Mouse (Mus musculus) ES-CJ7 (cell line): Measurements from ENCODE around the gene Tph1.

ENCODE experiments used
- DNase-seq: peaks from one replicate; pipeline ENCODE4 v3.0.0; 2011; ENCODE audit warnings: low read depth, low spot score

Gene Tph1

DNA sequence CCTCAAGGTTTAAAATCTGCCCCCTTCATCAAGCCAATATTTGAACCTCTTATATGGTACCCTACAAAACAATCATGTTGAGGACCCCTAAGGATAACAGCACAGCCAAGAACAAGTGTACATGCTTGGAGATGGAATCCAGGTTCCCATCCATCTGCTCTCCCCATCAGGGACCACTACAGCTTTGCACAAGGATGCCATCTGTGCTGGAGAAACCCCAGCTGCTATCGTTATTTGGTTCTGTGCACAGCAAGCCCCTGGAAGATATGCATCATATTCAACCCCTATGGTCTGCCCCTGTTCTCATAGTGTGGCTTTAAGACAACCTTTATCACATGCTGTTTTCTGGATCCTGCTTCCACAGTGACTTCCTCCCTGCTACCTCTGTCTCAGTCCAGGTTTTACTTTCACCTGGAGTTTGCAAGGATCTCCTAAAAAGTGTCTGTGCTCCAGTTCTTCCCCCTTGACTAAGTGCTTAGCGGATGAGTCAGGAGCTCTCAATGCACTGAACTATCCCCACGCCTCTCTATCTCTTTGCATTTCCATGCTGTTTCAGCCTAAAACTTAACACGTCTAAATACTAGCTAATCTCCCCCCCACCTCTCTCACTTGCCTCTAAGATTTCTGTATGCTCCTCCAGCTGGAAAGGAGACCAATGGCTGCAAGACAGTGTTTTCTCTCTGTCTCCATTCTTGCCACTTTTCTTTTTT is 23.8 kb downstream of the Tph1 start:
- DNase-seq, result no peak

GRCm38 (mm10) chr7:46643172-46643571 is 29.2 kb downstream of the Tph1 start:
- no peak for DNase-seq

DNA sequence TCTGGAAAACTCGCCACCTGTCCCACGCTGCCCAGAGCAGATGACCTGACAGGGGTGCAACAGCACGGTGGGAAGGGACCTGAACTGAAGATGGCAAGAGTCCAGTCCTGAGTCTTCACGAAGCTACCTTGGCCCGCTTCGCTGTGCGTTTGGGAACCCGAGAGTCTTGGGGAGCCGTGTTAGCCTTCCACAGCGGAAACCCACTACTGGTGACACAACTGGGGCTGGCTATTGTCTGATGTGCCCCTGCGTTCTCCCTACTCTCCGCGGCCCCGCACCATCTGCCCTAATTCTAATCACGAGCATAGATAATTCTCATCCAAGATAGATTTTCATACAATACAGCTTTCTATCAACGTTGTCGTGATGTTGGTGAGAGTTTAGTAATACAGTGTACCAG is 32.3 kb downstream of the Tph1 start:
- DNase-seq, result no peak

- peak; percentile 92 for DNase-seq
Observed at GRCm38 (mm10) chr7:46639692-46640031, 32.7 kb downstream of the Tph1 start, which contains the start of gene Sergef. Gene Sergef (minus strand): TSS chr7:46639807.

- no peak for DNase-seq
Observed at GRCm38 (mm10) chr7:46638889-46639691, 33.2 kb downstream of the Tph1 start.

DNA sequence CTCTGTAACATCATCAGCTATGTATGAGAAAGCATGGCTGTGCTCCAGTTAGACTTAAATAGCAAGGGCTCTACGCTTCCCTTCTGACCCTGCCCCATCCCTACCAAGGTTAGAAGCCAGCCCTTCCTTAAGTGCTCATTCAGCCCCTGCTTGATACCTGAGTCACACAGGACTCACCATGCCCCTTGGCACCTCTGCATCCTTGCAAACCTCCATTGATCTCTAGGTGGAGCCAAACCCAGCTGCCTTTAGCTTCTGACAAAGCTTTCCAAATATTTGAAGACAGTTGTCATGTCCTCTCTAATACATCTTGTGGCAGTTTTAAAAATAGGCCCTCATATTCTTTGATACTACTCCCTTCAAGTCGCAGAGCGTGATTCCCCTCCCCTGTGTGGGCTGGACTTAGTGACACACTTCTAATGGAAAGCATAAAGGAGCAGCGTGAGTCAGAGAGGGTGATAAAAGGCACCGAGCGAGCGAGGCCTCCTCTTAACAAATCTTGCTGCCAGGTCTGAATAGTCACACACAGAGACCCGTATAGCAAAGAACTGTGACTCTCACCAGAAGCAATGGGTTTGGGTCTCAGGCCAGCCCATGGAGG is 43.9 kb downstream of the Tph1 start:
- no peak for DNase-seq

GRCm38 (mm10) chr7:46623979-46624378 is 48.4 kb downstream of the Tph1 start:
- DNase-seq, result no peak

DNA sequence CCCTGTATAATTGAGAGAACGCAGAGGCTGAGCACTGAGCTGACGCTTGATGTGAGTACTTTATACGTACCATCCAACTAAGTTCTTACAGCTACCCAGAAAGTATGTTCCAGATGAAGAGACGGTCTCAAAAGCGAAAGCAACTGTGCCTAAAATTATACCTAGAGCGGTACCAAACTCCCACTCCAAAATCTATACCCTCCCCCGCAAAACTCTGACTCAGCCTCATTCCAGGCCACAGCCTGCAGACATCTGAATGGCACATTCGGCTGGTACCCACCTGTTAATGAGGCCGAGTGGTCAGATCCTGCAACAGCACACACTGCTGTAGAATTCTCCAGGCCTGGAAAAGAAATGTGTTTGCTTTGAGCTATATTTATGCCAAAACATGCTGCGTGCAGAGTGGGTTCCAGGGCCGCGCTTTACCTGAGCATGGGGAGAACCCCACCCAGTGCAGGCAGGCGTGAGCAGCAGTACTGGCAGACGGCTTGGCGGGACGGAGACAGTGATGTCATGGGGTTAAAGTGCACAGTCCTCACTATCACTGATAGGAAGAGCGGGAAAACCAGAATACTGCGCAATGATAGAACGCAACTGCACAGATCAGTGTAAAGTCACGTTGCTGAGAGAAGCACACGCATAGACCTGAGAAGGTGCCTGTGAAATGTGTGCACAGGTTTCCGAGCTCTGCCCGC is 53.8 kb downstream of the Tph1 start:
- no peak for DNase-seq

DNA sequence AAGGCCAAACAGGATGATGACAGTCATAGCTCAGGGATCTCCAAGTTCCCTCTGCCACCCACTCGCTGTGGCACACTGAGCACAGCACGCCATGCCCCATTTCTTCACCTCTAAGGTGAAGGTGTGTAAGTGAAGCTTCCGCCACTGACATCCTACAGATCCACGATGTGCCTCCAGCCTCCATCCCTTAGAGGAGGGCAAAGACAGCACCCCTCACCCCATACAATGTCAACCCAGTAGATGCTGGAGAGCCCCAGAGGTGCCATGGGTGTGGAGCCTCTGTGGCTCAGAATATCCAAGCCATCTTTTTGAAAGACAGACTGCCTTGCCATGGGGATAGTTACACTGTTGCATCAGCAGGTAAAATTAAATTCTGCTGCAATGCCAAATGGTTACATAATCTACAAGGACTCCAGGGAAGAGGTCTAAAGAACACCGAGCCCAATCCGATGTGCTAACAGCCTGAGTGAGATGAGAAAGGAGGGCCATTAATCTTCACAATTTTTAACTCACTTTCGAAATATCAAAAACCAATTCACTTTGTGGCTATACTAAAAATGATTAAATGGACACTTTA is 55.8 kb downstream of the Tph1 start:
- DNase-seq, result no peak

DNA sequence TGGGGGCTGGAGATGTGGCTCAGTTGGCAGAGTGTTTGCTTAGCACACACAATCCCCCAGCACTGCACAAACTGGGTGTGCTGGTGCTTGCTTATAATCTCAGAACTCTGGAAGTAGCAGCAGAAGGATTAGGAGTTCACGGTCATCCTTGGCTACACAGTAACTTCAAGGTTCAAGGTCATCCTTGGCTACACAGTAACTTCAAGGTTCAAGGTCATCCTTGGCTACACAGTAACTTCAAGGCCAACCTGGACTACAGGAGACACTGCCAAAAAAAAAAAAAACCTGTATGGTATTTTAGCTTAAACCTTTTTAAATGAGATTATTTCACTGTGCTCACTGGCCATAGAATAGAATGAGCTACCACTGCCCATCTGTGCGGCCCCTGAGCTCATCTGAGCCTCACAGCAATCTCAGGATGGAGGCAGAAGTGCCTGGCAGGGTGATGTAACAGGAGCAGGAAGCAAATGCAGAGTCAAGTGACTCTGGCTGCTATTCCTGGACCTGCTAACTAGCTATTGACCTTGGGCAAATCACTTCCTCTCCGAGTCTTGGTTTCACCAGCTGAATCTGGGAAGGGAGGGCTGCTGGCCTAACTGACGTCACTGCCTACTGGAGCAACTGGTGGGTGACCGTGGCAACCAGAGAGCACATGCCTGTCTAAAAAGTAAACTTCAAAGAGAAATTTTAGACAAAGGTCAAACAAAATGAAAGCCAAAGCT is 56.9 kb downstream of the Tph1 start:
- DNase-seq, result peak; percentile 64

GRCm38 (mm10) chr7:46614263-46614662 is 58.1 kb downstream of the Tph1 start:
- no peak for DNase-seq

- no peak for DNase-seq
Observed at GRCm38 (mm10) chr7:46613091-46613490, 59.2 kb downstream of the Tph1 start.

DNA sequence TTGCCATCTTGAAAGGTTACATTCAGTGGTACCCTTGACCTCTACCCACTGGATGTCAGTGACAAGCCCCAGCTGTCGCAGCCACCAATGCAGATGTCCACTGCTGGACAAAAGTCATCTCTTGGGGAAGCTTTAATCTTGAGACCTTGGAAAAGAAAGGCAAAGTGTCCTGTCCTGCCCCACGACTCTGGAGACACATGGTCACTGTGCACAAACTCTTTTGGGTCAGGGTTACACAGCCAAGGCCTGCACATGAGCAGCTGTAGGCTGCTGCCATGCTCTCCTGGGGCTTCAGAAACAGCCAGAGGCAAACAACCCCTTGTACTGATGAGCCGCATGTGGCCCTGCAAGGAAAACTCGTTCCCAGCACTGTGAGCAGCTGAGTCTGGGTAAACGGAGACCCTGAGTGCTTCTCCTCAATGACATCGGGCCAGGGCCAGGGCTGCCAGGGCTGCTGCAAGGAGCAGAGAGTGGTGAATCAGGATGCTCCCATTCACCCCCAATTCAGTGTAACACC is 59.9 kb downstream of the Tph1 start:
- no peak for DNase-seq

- no peak for DNase-seq
Observed at GRCm38 (mm10) chr7:46611970-46612369, 60.4 kb downstream of the Tph1 start.

GRCm38 (mm10) chr7:46609317-46609716 is 63.0 kb downstream of the Tph1 start:
- DNase-seq, result no peak

GRCm38 (mm10) chr7:46607428-46608055 is 64.8 kb downstream of the Tph1 start:
- DNase-seq, result peak; percentile 86

DNA sequence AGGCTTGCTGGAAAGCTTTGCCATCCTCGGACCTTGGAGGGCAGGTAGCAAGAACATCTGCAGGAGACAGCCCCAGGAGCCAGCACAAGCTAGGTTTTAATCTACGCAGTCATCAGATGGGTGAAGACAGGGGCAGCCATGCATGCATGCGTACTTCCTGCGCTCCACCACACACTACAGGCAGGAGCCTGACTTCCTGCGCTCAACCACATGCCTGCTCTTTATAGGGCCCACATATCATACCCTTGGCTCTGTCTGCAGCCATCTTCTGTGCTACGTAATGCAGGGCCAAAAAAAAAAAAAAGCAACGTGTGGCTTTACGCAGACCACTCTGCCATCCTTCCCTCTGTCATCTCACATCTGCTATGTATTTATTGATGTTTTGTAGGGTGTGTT is 65.3 kb downstream of the Tph1 start:
- DNase-seq, result no peak

GRCm38 (mm10) chr7:46606391-46607030 is 65.8 kb downstream of the Tph1 start:
- DNase-seq, result peak; percentile 84

DNA sequence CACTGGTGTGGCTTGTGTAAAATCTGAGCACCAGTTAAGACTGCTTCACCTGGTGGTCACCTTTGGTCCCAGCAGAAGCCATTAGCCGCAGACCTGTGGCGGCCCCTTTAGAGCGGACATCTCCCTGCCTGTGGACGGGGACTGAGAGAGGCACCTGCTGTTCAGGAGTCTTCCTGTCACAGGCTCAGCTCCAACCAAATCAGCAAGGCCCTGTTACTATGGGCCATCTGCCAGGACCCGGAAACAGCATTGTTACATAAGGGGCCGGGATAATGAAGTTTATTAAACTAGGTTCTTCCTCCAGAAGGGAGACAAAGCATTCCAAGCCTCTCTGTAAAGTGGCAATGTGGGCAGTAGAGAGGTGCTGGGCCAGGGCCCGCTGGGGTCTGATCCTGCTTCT is 69.3 kb downstream of the Tph1 start:
- DNase-seq, result no peak

DNA sequence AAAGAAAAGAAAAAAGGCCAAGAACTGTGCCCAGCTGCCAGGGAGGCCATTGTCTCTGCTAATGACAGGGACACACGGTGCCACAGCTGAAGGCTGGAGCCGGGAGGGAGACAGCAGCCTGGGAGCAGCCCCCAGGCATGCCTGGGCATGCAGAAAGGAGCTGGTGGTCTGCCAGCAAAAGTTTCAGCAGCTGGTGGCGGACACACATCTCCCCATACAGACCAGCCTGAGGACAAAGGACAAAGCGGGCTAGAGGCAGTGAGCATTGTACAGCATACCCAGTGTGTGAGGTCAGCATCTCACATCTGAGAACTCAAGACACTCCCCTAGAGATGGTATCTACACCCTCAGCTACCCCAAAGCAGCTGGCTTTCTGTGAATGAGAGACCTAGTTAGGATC is 70.3 kb downstream of the Tph1 start:
- peak; percentile 25 for DNase-seq
